Mouse (Mus musculus) lung, postnatal 0 days (tissue): Measurements from ENCODE around the gene Abcc8. TPM values are rescaled to one million over a fixed set of nuclear protein-coding genes. Genes with fewer than 3 reads are reported as not detected.

Experiments
- ATAC-seq: fragments of 200-750 bp; cut with Nextera tagmentation; 2 replicates; pipeline ENCODE4 v1.8.0; 2017; ENCODE audit warnings: moderate library complexity
- DNase-seq: peaks from one replicate; pipeline ENCODE4 v3.0.0-alpha.2; 2016; ENCODE audit warnings: low spot score
- H3K27ac ChIP-seq: fragments of 300-500 bp; sonication (generic); 2 replicates; pipeline ENCODE4 v1.5.1; 2014; ENCODE audit warnings: antibody characterized with exemption, mild to moderate bottlenecking, low read length, mixed read lengths
- H3K27me3 ChIP-seq: fragments of 300-500 bp; sonication (generic); replicated peaks from 2 replicates; pipeline ENCODE4 v1.6.1; 2014; ENCODE audit warnings: low read length, mixed read lengths; ENCODE audit not compliant: insufficient read depth
- H3K36me3 ChIP-seq: fragments of 300-500 bp; sonication (generic); 2 replicates; pipeline ENCODE4 v1.6.1; 2014; ENCODE audit warnings: low read length, mixed read lengths; ENCODE audit not compliant: insufficient read depth
- H3K4me1 ChIP-seq: fragments of 300-500 bp; sonication (generic); 2 replicates; pipeline ENCODE4 v1.6.1; 2014; ENCODE audit warnings: antibody characterized with exemption, low read depth, low read length, mixed read lengths; ENCODE audit not compliant: insufficient read depth
- H3K4me2 ChIP-seq: fragments of 300-500 bp; sonication (generic); replicated peaks from 2 replicates; pipeline ENCODE4 v1.6.1; 2014; ENCODE audit warnings: low read depth, mild to moderate bottlenecking, low read length, moderate library complexity, mixed read lengths
- H3K4me3 ChIP-seq: fragments of 300-500 bp; sonication (generic); 2 replicates; pipeline ENCODE4 v1.5.1; 2014; ENCODE audit warnings: low read depth, low read length
- H3K9ac ChIP-seq: fragments of 300-500 bp; sonication (generic); replicated peaks from 2 replicates; pipeline ENCODE4 v1.6.1; 2014; ENCODE audit warnings: low read depth, mild to moderate bottlenecking
- H3K9me3 ChIP-seq: fragments of 300-500 bp; sonication (generic); 2 replicates; pipeline ENCODE4 v1.6.1; 2016; ENCODE audit warnings: low read length, mixed read lengths
- CTCF ChIP-seq: IDR thresholded peaks from 2 replicates; pipeline ENCODE4 v1.5.1; 2016; ENCODE audit warnings: antibody characterized with exemption, mild to moderate bottlenecking
- EP300 ChIP-seq: IDR thresholded peaks from 2 replicates; pipeline ENCODE4 v1.6.1; 2016; ENCODE audit warnings: antibody characterized with exemption, mild to moderate bottlenecking, control low read depth
- WGBS: fragments of 180-500 bp; shearing (Covaris S2); extraction: QIAGEN DNeasy Blood & Tissue Kit; methylation state at CpG from one replicate; pipeline ENCODE4 v1.1.7; 2014; 5-methylcytosine and 5-hydroxymethylcytosine counted together
- polyA plus RNA-seq: library from polyadenylated mRNA; unstranded; fragments of >200 nt; fragmentation: Nextera tagmentation; extraction: Ambion mirVana; gene quantifications from 2 replicates; pipeline ENCODE4 v1.2.1, GENCODE M21; 2015

Abcc8 gene
- polyA plus RNA-seq, 1 experiment from 2014 or later: 1.1 TPM

- Histone ChIP-seq H3K27me3 (no peaks in the 10 kb centered on the region), H3K27ac (no peak overlapping the region), H3K36me3 (peaks cover 11% of the 10 kb centered on the region), H3K9me3 (no peaks in the 10 kb centered on the region), H3K4me3 (no peak overlapping the region), H3K9ac (no peak overlapping the region), H3K4me2 (no peak overlapping the region), H3K4me1 (peaks cover 3% of the 10 kb centered on the region; the same call in 1 of the 2 replicates)
- ATAC-seq: no peak
- no peak for DNase-seq
- WGBS: 83% methylated on average over 6 of the region's 6 CpGs
- TF ChIP-seq CTCF (no peak), EP300 (no peak)
Observed at GRCm38 (mm10) chr7:46086378-46086777, 93.5 kb downstream of the Abcc8 start.

- Histone ChIP-seq H3K4me3 (no peak overlapping the region), H3K36me3 (peaks cover 19% of the 10 kb centered on the region), H3K9me3 (no peaks in the 10 kb centered on the region), H3K4me1 (peaks cover 3% of the 10 kb centered on the region; the same call in 1 of the 2 replicates), H3K4me2 (no peak overlapping the region), H3K27ac (no peak overlapping the region), H3K9ac (no peak overlapping the region), H3K27me3 (no peaks in the 10 kb centered on the region)
- ATAC-seq (peak; percentile 85), DNase-seq (peak; percentile 33)
- TF ChIP-seq CTCF (no peak), EP300 (no peak)
- 27% methylated on average over 13 of the region's 16 CpGs for WGBS
Observed at GRCm38 (mm10) chr7:46084839-46085513, 94.9 kb downstream of the Abcc8 start.

- Histone ChIP-seq H3K4me3 (no peak overlapping the region), H3K27me3 (no peaks in the 10 kb centered on the region), H3K27ac (no peak overlapping the region), H3K9me3 (no peaks in the 10 kb centered on the region), H3K4me1 (peaks cover 3% of the 10 kb centered on the region; the same call in 1 of the 2 replicates), H3K36me3 (peaks cover 20% of the 10 kb centered on the region), H3K9ac (no peak overlapping the region), H3K4me2 (no peak overlapping the region)
- WGBS: 75% methylated on average over 10 of the region's 10 CpGs
- ATAC-seq (peak; percentile 34; the same call in 1 of the 2 replicates), DNase-seq (peak; percentile 17)
- TF ChIP-seq CTCF: no peak
- no peak for TF ChIP-seq EP300
Observed at GRCm38 (mm10) chr7:46084024-46084423, 95.8 kb downstream of the Abcc8 start.

- H3K4me1 ChIP-seq: no peaks in the 10 kb centered on the region
- no peak overlapping the region for H3K4me3 ChIP-seq
- DNase-seq: no peak
- peaks cover 33% of the 10 kb centered on the region for H3K36me3 ChIP-seq
- H3K27ac ChIP-seq: no peak overlapping the region
- no peaks in the 10 kb centered on the region for H3K27me3 ChIP-seq
- no peak for TF ChIP-seq CTCF
- TF ChIP-seq EP300: no peak
- no peak overlapping the region for H3K9ac ChIP-seq
- H3K9me3 ChIP-seq: no peaks in the 10 kb centered on the region
- no peak overlapping the region for H3K4me2 ChIP-seq
- WGBS: 75% methylated on average over 12 of the region's 12 CpGs
- ATAC-seq: no peak
Observed at GRCm38 (mm10) chr7:46077675-46078074, 102.2 kb downstream of the Abcc8 start.

GRCm38 (mm10) chr7:46076844-46077243, 103.0 kb downstream of the Abcc8 start:
- H3K4me2 ChIP-seq: no peak overlapping the region
- DNase-seq: no peak
- H3K27me3 ChIP-seq: no peaks in the 10 kb centered on the region
- H3K27ac ChIP-seq: no peak overlapping the region
- ATAC-seq: no peak
- no peaks in the 10 kb centered on the region for H3K4me1 ChIP-seq
- H3K9ac ChIP-seq: no peak overlapping the region
- no peak overlapping the region for H3K4me3 ChIP-seq
- no peaks in the 10 kb centered on the region for H3K9me3 ChIP-seq
- 81% methylated on average over 7 of the region's 7 CpGs for WGBS
- peaks cover 26% of the 10 kb centered on the region for H3K36me3 ChIP-seq
- TF ChIP-seq CTCF: no peak
- TF ChIP-seq EP300: no peak

- Histone ChIP-seq H3K4me1 (no peaks in the 10 kb centered on the region), H3K27ac (no peak overlapping the region), H3K27me3 (no peaks in the 10 kb centered on the region), H3K4me3 (no peak overlapping the region), H3K4me2 (no peak overlapping the region), H3K36me3 (peaks cover 28% of the 10 kb centered on the region), H3K9me3 (no peaks in the 10 kb centered on the region), H3K9ac (no peak overlapping the region)
- no peak for ATAC-seq
- TF ChIP-seq CTCF (no peak), EP300 (no peak)
- DNase-seq: no peak
- WGBS: 92% methylated on average over 8 of the region's 8 CpGs
Observed at GRCm38 (mm10) chr7:46068831-46069230, 111.0 kb downstream of the Abcc8 start.

GRCm38 (mm10) chr7:46063296-46063695, 116.5 kb downstream of the Abcc8 start:
- no peak for ATAC-seq
- no peak overlapping the region for H3K4me2 ChIP-seq
- no peak overlapping the region for H3K9ac ChIP-seq
- H3K9me3 ChIP-seq: no peaks in the 10 kb centered on the region
- H3K4me1 ChIP-seq: no peaks in the 10 kb centered on the region
- no peak overlapping the region for H3K4me3 ChIP-seq
- H3K27me3 ChIP-seq: no peaks in the 10 kb centered on the region
- peaks cover 20% of the 10 kb centered on the region for H3K36me3 ChIP-seq
- no peak for TF ChIP-seq CTCF
- no peak for TF ChIP-seq EP300
- 91% methylated on average over 6 of the region's 6 CpGs for WGBS
- no peak overlapping the region for H3K27ac ChIP-seq
- DNase-seq: no peak
